Mouse (Mus musculus): ENCODE data around the gene Tmem9b.
A peak's percentile ranks its signal among the peaks of the same experiment; 100 is the strongest.

Tmem9b gene

DNA sequence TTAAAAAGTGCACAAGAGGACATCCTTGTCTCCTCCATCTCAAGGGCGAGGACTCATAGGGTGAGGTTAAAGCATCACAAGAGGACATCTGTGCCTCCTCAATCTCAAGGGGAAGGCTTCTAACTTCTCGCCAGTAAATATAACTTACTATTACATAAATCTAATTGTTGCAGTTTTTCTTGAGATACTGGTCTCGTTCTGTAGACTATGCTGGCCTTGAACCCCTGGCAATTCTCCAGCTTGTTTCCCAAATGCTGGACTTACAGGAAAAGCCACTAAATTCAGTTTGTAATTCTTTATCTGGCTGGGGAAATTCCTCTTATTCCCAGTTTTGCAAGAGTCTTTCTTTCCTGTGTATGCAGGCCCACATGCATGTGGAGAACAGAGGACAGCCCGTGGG, 17.9 kb downstream of the Tmem9b start:
- no peak for DNase-seq

DNA sequence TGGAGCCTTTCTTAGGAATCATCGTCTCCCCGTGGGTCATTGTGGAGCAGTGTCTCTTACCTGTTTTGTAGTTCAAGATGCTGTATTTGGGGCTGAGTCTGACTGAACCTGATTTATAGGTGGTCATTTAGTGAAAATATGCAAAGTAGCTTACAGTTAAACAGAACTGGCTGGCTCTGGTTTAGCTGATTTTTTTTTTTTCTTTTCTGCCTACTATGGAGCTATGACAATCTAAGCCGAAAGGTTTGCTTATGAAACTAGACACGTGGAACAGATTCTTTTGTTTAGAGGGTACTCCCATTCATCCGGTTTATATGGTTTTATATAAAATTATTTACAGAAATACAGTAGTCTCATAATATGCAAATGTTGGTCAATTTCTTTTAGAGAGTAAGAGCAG, 21.0 kb downstream of the Tmem9b start, which contains the start of gene Ascl3:
Gene Ascl3, minus strand, starts transcription at position 101 of the 400 bp plus-strand sequence.
- no peak for DNase-seq

DNA sequence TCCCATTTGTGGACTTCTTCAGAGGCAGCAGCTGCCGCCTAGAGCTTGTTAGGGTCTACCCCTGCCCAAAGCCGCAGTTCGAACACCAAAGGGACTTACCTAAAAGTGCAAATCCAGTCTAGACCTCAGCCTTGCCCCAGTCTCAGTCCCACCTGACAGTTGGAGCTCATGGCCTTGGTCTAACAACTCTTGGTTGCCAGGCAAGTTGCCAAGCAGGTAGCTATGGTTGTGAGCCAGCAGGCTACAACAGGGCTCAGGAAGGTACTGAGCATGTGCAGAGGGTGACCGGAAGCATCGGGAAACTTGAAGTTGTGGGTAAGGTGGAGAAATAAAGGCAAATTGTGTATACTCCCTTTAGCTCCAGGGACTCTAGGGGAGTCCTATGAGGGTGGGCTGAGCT, 29.0 kb downstream of the Tmem9b start, which contains the start of gene BC051019:
Gene BC051019, minus strand, starts transcription at position 154 of the 400 bp plus-strand sequence.
- no peak for DNase-seq

DNA sequence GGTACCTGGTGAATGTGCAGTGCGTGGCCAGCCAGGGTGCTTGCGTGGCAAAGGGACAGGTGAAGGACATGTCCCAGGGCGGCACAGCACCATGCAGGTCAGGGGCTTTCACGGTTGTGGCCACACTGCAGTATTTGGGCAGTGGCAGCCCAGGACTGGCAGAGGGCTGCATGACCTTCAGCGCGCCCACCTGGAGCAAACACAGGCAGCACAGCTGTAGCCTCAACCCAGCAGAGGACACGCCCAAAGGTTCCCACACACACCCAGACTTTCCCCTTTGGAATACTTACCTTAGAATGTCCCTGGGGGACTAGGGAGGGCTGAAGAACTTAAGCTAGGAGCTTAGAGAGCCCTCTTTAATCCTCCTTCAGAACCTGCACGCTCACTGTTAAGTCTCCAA, 29.6 kb downstream of the Tmem9b start:
- DNase-seq, result no peak

DNA sequence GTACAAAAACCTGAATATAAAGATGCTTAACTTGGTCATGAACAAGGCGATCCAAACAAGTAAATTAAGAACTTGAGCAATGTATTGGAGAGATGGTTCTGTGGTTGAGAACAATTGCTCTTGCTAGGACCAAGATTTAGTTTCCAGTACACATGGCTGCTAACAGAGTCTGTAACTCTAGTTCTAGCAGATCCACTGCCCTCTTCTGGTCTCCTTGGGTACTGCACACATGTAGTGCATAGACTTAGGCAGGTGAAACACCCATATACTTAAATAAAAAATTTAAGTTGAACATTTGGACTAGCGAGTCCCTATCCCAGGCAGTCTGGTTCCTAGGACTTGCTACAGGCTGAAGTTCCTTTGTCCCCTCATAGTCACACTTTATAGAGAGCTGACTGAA, 30.1 kb downstream of the Tmem9b start:
- no peak for DNase-seq

DNA sequence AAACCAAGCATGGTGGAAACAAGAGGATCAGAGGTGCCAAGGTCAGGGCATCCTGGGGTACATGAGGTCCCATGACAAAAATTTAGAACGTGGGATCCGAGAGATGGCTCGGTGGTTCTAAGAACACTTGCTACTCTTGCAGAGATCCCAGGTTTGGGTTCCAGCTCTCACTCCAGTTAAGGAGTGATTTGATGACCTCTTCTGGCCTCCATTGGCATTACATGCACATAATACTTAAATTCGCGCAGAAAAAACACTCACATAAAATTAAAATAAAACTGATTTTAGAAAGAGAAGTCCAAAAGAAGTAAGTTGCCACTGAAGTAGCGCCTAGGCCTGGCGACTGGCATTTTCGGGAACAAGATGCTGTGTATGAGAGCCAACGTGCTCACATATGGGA, 33.4 kb downstream of the Tmem9b start:
- DNase-seq, result no peak

DNA sequence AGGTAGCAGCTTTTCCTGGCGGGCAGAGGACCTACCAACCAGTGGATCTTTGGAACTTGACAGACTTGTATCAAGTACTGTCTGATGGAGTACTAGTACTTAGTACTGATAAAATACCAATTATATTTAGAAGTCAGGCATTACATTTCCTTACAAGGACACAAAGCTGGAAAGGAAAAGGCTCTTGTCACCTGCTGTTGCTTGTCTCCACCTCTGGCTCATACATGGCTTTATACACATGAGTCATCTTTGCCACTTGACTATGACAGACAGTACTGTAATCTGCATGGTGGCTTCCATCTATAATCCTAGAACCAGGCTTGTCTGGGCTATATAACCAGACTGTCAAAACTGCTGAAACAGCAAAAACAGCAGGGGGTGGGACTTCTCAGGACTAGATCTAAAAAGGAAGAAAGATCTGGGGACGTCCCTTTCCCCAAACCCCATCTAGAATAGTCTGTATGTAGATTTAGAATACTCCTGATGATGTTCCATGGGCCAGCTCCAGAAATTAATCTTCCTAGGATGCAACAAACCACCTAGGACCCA, 39.2 kb downstream of the Tmem9b start:
- DNase-seq, result no peak

DNA sequence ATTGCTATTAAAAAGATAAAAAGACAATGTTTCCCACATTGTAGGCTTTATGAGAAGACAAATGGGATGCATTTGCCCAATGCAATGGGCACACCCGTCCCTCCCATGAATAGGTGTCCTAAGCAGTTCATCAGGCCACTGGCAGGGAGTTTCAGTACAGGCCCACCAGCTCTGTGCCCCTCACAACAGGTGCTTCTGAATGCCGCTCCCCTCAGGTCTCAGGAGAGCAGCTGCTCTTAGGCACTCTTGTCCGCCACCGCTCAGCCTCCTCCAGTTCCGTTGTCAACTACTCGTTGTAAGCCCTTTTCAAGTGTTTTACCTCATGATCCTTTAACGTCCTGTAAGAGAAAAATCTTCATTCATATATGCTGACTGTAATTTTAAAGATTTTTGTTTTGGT, 40.5 kb downstream of the Tmem9b start:
- DNase-seq, result no peak

DNA sequence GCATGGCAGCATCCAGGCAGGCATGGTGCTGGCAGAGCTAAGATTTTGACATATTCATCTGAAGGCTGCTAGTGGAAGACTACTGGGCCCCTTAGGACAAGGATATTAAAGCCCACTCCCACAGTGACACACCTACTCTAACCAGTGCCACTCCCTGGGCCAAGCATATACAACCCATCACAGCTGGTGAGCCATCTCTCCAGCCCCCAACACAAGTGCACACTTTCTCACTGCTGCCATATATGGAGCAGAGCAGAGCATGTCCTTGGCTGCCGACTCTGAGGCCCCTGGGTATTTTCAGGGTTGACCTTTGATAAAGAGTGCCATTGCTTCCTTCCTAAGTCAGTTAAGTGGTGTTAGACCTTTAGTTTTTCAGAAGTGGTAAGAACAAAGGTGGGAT, 42.6 kb downstream of the Tmem9b start:
- no peak for DNase-seq

DNA sequence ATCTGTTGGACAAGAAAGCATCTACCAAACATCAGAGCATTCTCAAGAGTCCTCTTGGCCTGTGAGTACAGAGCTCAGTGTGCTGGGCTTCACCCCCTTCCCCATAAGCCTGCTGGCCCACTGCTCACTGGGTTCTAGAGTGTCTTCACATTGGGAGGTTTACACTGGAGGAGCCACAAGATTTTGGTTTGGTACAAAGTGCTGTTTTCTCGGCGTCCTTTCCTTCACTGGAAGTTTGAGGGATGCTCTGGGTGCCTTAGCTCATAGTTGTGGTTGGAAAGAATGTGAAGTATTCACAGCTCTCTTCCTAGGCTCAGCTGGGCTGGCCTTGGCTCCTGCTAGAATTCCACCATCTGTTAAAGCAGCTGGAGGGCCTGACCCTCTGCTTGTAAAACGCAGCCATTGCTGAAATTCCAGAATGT, 43.7 kb downstream of the Tmem9b start:
- DNase-seq, result no peak

DNA sequence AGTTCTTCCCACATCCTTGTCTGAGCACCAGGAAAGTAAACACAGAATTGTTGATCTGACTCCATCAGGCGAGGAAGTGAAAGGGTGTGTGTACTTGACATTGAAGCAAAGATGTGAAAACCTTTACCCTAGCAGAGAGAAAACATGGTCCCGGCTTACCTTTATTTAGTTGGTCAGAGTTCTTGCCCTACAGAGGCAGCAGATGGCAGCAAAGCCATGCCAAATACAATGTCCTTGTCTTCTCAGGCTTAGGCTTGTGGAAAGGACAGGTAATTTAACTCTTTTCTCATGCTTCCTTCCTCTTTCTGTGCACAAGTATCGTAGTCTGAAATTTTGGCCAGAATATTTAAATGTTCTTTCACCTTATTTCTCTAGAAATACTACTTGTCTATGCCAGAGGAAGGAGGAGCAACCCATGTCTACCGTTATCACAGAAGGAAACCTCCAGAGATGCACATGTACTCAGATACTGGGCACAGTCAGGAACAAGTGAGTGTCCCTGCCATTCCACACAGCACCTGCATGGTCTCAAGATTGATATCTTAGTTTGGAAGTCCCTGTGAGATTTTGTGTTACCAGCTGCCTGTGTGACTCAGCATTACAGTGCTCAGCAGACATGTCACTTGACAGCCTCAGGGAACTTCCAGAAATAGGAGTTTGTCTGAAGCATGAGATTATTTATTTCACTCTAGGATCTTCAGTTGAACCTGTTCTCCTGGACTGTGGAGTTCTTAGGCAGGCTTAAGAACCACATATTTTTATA, 45.5 kb downstream of the Tmem9b start:
- DNase-seq, result peak; percentile 58

DNA sequence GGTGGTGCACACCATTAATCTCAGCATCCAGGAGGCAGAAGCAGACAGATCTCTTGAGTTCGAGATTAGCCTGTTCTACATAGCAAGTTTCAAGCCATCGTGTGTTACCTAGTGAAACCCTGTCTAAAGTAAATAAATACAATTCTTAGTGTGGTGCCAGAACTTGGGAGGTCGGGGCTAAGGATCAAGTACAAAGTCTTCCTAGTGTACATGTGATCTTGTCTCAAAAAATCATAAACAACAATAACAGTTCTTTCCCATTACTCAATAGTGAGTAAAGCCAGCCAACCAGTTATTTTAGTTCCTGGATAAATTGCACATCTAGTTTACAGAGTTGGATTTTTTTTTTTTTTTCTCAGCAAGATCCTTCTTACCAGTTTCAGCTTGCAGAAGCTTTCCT, 48.2 kb downstream of the Tmem9b start:
- DNase-seq, result no peak

DNA sequence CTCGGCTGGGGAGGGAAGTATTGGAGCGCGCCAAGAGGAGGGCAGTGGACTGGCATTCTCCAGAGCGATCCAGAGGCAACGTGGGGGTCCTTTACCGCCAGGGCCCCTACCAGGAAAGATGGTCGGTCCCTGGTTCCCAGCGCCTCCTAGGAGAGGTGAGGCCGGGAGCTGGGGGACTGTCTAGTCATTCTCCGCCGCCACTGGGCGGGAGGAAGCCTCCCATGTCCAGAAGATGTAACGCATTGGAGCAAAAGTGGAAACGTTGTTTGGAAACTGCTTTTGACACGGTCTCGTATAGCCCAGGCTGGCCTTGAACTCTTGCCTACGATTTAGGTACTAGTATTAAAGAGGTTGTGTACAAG, 48.7 kb downstream of the Tmem9b start:
- DNase-seq, result no peak

DNA sequence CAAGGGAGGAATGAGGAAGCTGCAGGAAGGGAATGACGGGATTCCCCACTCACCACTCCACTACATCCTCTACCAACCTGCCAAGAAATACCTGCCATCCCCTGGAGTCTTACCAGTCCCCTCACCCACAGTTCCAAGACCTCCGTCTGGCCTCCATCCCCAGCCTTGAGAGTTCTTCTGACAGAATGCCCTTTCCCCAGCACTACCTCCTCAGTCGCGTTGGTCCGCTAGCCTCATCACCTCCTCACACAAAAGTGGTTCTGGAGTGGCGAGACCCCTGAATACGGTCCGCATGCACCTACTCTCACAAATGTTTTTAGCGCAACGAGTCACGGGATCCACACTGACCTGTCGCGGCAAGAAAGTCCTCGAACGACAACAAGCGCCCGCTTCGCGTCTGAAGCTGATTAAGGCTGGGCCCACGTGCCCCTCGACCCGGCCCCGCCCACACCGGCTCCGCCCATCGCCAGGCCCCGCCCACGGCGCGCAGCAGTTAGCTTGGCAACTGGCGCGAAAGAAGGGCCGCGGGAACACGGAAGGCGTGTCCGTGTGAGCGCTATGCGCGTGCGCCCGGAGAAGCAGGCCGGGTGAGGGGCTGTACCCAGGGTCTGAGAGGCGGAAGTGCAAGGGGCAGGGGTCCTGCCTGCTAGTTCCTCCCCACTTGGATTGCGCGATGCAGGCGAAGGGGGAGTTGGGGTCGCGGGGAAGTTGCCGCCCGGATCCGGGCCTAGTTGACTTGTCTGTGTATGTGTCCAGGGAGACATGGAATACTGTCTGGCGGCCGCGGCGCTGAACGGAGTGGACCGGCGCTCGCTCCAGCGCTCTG, 49.3 kb downstream of the Tmem9b start, which contains the start of the genes St5 and Akip1:
Gene St5, minus strand, starts transcription at position 416 of the 826 bp plus-strand sequence.
Gene Akip1, plus strand, starts transcription at position 501 of the 826 bp plus-strand sequence.
- DNase-seq, result peak; percentile 82

DNA sequence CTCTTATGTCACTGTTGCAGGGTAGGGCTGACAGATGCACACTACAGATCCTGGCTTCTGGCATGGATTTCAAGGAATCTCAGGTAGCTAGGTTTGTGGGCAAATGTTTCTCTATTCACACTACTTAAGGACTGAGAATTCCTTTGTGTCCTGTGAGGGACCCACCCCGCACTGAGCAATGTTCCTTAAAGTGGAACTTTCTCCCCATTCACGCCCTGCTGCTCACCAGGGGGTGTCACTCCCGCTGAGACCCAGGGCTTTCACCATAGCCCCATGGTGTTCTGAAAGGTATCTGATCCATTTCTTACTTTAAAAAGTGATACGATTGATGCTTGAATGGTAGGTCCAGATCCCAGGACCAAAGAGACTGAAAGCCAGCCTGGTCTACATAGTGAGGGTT, 50.0 kb downstream of the Tmem9b start:
- DNase-seq, result no peak

DNA sequence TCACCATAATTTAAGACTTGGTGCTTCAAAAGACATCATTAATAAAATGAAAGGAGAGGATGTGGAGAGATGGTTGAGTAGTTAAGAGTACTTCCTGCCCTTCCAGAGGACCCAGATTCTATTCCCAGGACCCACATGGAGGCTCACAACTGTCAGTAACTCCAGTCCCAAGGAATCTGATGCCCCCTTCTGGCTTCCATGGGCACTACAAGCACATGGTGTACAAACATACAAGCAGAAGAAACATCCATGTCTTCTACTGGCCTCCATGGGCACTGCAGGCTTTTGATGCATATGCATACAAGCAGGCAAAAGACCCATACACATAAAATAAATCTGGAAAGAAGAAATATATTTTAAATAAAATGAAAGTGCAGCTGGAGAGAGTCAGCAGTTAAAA, 52.5 kb downstream of the Tmem9b start:
- no peak for DNase-seq

DNA sequence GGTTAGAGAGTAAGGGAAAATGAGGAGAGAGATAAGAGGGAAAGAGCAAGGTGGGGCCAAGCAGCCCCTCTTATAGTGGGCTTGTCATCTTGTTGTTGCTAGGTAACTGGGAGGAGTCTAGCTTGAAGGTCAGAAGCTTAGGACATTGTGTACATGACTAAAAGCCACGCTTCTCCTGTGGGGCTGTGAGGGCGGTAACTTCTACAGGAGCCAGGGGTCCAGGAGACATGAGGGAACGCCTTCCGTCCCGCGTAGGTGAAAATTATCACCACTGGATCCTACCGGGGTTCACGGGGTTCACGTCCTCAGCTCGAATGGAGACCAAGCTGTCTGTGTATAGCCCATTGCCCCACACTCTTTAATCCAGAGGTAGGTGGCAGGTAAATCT, 57.3 kb downstream of the Tmem9b start:
- DNase-seq, result no peak

DNA sequence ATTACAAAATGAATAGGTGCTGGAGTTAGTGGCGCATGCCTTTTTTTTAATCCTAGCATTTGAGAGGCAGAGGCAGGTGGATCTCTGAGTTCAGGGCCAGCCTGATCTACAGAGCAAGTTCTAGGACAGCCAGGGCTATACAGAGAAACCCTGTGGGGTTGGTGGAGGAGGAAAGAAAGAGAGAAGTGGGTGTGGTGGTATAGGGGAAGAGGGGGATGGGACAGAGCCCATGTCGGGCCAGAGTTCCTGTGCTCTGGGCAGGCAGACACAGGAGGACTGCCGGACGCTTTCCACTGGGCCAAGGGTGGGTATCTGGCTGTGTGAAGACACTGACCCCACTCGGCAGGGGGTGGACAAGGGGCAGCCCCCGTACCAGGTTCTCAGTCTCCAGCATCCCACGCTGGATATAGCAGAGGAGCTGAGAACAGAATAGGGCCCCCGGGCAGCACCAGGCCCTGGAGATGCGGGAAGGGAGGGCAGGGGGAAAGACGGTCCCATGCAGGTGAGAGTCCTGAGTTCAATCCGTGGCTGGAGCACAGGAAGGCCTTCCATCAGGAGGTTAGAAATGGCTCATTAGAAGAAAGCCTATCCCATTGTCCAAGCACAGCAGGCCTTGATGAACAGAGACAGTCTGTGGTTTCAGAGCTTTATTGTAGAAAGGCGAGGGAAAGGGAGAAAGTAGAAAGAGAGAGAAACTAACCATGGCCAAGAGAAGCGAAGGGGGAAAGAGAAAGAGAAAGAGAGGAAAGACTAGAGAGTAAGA, 57.9 kb downstream of the Tmem9b start:
- no peak for DNase-seq

DNA sequence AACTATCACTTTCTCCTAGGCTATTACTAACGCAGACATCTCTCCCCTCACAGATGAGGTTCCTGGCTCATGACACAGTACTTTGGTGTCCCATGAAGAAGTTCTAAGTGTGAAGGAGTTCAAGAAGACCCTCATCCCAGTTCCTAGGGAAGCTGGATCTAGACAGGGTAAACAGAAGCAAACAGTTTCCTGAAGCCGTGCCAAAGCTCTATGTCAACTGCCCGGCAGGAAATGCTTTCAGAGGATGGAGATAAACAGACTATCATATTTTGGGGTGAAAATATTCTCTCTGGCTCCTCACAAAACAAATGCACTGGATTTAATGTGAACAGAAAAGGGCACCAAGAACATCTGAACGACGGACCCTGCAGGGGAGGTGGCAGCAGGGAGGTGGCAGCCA, 61.7 kb downstream of the Tmem9b start:
- no peak for DNase-seq

DNA sequence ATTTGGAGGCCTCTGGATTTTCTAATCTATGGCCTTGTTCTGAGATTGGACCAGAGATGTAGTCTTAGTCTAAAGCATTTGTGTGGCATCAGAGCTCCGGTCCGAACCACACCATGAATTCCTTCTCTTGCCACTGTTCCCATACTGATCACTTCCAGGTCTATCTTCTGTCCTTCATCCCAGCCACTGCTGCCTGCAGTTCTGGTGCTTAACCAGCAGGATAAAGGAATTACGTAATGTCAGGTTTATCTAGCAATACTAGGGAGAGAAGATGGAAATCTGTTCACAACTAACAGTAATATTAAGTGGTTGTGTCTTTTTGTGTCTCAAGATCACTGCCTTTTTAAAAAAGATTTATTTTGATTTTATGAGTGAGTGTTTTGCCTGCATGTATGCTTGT, 62.6 kb downstream of the Tmem9b start:
- no peak for DNase-seq

DNA sequence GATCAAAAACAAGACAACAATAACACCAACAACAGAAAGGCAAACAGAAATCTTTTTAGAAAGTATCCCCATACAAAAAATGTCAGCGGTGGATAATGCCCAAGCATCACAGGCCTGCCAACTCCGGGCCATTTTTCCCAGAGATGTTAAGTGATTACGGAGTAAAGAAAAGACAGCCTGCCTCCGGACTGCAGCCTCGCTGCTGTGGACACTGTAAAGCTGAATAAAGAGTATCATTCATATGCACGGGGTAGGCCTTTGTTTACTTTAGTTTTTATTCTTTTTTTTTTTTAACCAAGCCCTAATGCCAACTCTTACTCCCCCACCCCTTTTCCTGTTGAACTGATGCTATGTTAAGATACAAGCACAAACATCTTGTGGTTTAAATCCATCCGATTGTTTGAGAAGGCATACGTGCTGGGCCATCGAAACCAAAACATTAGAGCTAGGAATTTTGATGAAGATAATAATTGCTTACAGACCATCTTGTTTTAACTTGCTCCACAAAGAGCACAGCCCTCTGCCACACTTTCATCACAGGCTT, 66.0 kb downstream of the Tmem9b start:
- DNase-seq, result no peak
